Mouse (Mus musculus) heart, embryonic 11.5 days (tissue): Measurements from ENCODE around the gene Tubb5. TPM values are rescaled to one million over a fixed set of nuclear protein-coding genes. Genes with fewer than 3 reads are reported as not detected.

Experiments
- ATAC-seq: fragments of 200-750 bp; cut with Nextera tagmentation; replicated peaks from 2 replicates; pipeline ENCODE4 v1.8.0; 2017; ENCODE audit warnings: moderate library complexity; ENCODE audit not compliant: insufficient number of reproducible peaks, low FRiP score, low TSS enrichment
- H3K27ac ChIP-seq: fragments of 300-500 bp; sonication (generic); 2 replicates; pipeline ENCODE4 v1.5.1; 2014; ENCODE audit warnings: mild to moderate bottlenecking, low read depth, low read length
- H3K27me3 ChIP-seq: fragments of 300-500 bp; sonication (generic); 2 replicates; pipeline ENCODE4 v1.6.1; 2014; ENCODE audit warnings: mild to moderate bottlenecking, low read length, mixed read lengths; ENCODE audit not compliant: control insufficient read depth, insufficient read depth
- H3K36me3 ChIP-seq: fragments of 300-500 bp; sonication (generic); 2 replicates; pipeline ENCODE4 v1.6.1; 2014; ENCODE audit warnings: mild to moderate bottlenecking, low read length, moderate library complexity, mixed read lengths; ENCODE audit not compliant: control insufficient read depth, insufficient read depth
- H3K4me1 ChIP-seq: fragments of 300-500 bp; sonication (generic); 2 replicates; pipeline ENCODE4 v1.6.1; 2014; ENCODE audit warnings: low read length; ENCODE audit not compliant: control insufficient read depth, insufficient read depth
- H3K4me2 ChIP-seq: fragments of 300-500 bp; sonication (generic); 2 replicates; pipeline ENCODE4 v1.6.1; 2014; ENCODE audit warnings: mild to moderate bottlenecking, moderate library complexity
- H3K4me3 ChIP-seq: fragments of 300-500 bp; sonication (generic); 2 replicates; pipeline ENCODE4 v1.5.1; 2014; ENCODE audit warnings: low read depth, low read length
- H3K9ac ChIP-seq: fragments of 300-500 bp; sonication (generic); 2 replicates; pipeline ENCODE4 v1.6.1; 2014; ENCODE audit warnings: mild to moderate bottlenecking, low read depth, low read length, moderate library complexity
- H3K9me3 ChIP-seq: fragments of 300-500 bp; sonication (generic); replicated peaks from 2 replicates; pipeline ENCODE4 v1.6.1; 2016; ENCODE audit warnings: low read length; ENCODE audit not compliant: control insufficient read depth
- WGBS: fragments of 180-500 bp; shearing (Covaris S2); extraction: QIAGEN DNeasy Blood & Tissue Kit; methylation state at CpG from one replicate; pipeline ENCODE4 v1.1.7; 2014; ENCODE audit not compliant: insufficient replicate concordance; 5-methylcytosine and 5-hydroxymethylcytosine counted together
- polyA plus RNA-seq: library from polyadenylated mRNA; unstranded; fragments of >200 nt; fragmentation: Nextera tagmentation; extraction: Ambion mirVana; gene quantifications from 2 replicates; pipeline ENCODE4 v1.2.1, GENCODE M21; 2014

The Tubb5 gene
- polyA plus RNA-seq, 1 experiment from 2014 or later: 931 TPM

DNA sequence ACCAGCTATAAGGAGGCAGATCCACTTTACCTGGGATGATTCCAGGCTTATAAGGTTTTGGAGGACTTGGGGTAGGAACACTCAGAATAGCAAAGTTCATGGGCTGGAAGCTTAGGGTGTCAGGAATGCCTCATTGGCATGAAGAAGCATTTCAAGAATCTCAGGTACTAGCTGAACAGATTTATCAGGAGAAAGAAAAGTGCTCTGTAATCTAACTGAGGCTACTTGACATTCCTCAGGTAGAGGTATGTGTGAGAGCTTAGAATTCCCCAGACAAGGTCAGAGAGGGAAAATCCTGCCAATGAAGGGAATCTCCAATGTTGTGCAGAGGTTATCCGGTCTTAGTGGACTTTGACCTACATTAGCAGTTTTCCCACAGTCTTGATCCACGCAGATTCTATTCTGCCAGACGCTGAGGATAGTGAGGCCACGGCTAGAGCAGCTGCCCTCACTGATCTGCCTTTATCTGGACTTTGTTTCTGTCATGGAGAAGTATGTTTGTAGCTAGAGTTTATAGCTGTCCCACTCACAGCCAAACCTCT is 34.2 kb downstream of the Tubb5 start:
- H3K27me3 ChIP-seq: no peaks in the 10 kb centered on the region
- WGBS: 50% methylated on average over 4 of the region's 4 CpGs
- H3K36me3 ChIP-seq: no peaks in the 10 kb centered on the region
- H3K27ac ChIP-seq: no peak overlapping the region
- H3K4me3 ChIP-seq: no peak overlapping the region
- no peak overlapping the region for H3K9ac ChIP-seq
- no peak for ATAC-seq
- no peaks in the 10 kb centered on the region for H3K4me1 ChIP-seq
- no peaks in the 10 kb centered on the region for H3K9me3 ChIP-seq
- no peak overlapping the region for H3K4me2 ChIP-seq

DNA sequence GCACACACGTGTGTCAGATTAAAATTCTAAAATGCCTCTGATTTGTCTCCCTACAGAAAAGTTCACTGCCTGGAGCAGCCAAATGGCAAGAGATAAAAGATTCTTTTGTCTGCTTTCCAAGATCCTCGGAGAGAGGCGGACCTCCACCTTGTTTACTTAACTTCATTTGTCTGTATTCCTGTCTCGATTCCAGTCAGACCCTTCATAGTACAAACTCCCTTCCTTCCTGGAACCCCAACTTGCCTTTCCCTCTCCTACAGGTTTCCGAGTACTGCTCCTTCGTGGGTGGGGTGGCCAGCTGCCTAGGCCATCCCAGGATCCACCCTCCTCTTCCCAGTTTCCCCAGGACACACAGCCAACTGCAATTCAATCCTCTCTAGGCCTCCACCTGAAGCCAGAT is 35.1 kb downstream of the Tubb5 start:
- Histone ChIP-seq H3K4me3 (no peak overlapping the region), H3K27ac (no peak overlapping the region), H3K9ac (no peak overlapping the region), H3K36me3 (no peaks in the 10 kb centered on the region), H3K4me2 (no peak overlapping the region), H3K27me3 (no peaks in the 10 kb centered on the region), H3K9me3 (0 out of 2 replicates have a peak, but pooled peaks cover 2% of the 10 kb centered on the region), H3K4me1 (no peaks in the 10 kb centered on the region)
- WGBS: 56% methylated on average over 6 of the region's 6 CpGs
- no peak for ATAC-seq

DNA sequence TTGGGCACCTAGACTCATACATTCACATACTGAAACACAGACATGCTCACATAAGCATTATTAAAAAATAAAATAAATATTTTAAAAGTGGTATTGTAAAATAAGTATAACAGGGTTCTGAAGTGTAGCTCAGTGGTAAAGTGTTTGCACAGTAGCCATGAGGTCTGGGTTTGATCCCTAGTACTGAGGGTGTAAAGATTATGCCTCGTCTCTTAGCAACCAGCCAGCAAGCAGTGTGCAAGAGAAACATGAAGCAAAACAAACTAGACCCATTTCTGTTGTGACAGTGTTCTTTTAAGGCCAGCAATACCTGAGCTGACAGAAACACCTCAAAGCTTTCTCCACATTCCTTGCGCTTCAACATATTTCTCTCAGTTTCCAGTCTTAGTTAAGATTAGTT is 37.2 kb downstream of the Tubb5 start:
- ATAC-seq: no peak
- H3K4me3 ChIP-seq: no peak overlapping the region
- no peak overlapping the region for H3K4me2 ChIP-seq
- no peak overlapping the region for H3K9ac ChIP-seq
- no peaks in the 10 kb centered on the region for H3K27me3 ChIP-seq
- no peaks in the 10 kb centered on the region for H3K4me1 ChIP-seq
- WGBS: 73% methylated on average over 2 of the region's 2 CpGs
- H3K36me3 ChIP-seq: no peaks in the 10 kb centered on the region; the same call in 1 of the 2 replicates
- H3K9me3 ChIP-seq: 0 out of 2 replicates have a peak, but pooled peaks cover 2% of the 10 kb centered on the region
- no peak overlapping the region for H3K27ac ChIP-seq

- Histone ChIP-seq H3K27ac (no peak overlapping the region), H3K4me2 (no peak overlapping the region), H3K9ac (no peak overlapping the region), H3K9me3 (0 out of 2 replicates have a peak, but pooled peaks cover 2% of the 10 kb centered on the region), H3K4me1 (no peaks in the 10 kb centered on the region), H3K36me3 (no peaks in the 10 kb centered on the region; the same call in 1 of the 2 replicates), H3K4me3 (no peak overlapping the region), H3K27me3 (no peaks in the 10 kb centered on the region)
- ATAC-seq: no peak
- WGBS: 67% methylated on average over 5 of the region's 5 CpGs
Observed at GRCm38 (mm10) chr17:35796835-35797234, 41.3 kb downstream of the Tubb5 start.

GRCm38 (mm10) chr17:35795656-35796055 is 42.5 kb downstream of the Tubb5 start:
- no peak overlapping the region for H3K27ac ChIP-seq
- H3K4me2 ChIP-seq: no peak overlapping the region
- ATAC-seq: no peak
- H3K36me3 ChIP-seq: no peaks in the 10 kb centered on the region; the same call in 1 of the 2 replicates
- no peak overlapping the region for H3K9ac ChIP-seq
- H3K9me3 ChIP-seq: 0 out of 2 replicates have a peak, but pooled peaks cover 2% of the 10 kb centered on the region
- H3K27me3 ChIP-seq: no peaks in the 10 kb centered on the region
- no peaks in the 10 kb centered on the region for H3K4me1 ChIP-seq
- WGBS: 71% methylated on average over 6 of the region's 6 CpGs
- no peak overlapping the region for H3K4me3 ChIP-seq

DNA sequence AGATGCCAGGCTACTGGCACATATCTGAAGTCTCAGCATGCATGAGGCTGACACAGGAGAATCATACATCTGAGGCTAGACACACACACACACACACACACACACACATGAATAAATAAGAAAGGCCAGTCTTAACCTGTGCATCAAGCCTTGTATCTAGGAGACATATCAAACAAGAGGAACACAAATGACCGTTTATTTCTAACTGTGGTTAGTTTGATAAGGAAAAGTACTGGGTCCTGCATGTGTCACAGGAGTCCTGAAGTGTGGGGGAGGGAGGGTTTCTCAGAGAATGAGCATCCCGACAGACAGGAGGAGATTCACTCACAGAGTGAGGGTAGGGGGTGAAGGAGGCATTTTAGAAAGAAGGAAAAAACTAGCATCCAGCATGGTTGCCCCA is 43.0 kb downstream of the Tubb5 start:
- H3K4me3 ChIP-seq: no peak overlapping the region
- no peaks in the 10 kb centered on the region for H3K4me1 ChIP-seq
- no peak overlapping the region for H3K27ac ChIP-seq
- 30% methylated on average over 2 of the region's 2 CpGs for WGBS
- H3K9ac ChIP-seq: no peak overlapping the region
- H3K36me3 ChIP-seq: no peaks in the 10 kb centered on the region; the same call in 1 of the 2 replicates
- 0 out of 2 replicates have a peak, but pooled peaks cover 2% of the 10 kb centered on the region for H3K9me3 ChIP-seq
- no peak overlapping the region for H3K4me2 ChIP-seq
- no peak for ATAC-seq
- no peaks in the 10 kb centered on the region for H3K27me3 ChIP-seq

DNA sequence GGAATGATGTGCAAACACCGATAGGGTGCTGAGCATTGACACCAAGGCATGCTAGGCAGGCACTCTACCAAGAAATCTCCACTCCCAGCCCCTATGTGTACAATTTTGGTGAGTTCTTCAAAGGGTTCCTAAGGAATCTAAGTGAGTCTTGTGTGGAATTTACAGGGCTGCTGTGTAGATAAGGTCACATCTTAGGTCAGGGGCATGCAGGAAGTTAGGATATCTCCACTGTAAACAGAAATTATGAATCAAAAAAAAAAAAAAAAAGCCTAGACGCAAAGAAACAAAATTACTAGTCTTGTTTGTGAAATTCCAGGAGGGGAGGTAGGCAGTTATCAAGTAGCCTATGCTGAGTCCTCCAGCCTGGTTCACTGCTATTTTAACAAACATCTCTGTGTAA is 45.3 kb downstream of the Tubb5 start:
- Histone ChIP-seq H3K4me3 (no peak overlapping the region), H3K4me2 (no peak overlapping the region), H3K27ac (no peak overlapping the region), H3K9me3 (no peaks in the 10 kb centered on the region), H3K36me3 (no peaks in the 10 kb centered on the region; the same call in 1 of the 2 replicates), H3K4me1 (no peaks in the 10 kb centered on the region), H3K9ac (no peak overlapping the region), H3K27me3 (no peaks in the 10 kb centered on the region)
- no peak for ATAC-seq
- WGBS: 70% methylated on average over 2 of the region's 2 CpGs

DNA sequence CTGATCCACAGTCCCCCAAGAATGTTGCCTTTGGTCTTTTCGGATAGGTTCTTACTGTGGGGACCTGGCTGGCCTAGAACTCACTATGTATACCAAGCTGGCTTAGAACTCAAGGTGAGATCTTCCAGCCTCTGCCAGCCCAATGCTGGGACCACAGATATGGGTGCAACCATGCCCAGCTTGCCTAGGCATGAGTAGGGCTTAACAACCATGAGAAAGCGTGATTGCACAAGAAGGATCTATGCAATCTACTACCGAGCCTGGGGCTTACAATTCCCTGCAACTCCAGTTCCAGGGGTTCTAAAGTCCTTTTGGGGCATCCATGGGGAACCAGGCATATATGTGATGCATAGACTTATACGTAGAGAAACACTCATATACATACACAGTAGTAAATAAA is 47.2 kb downstream of the Tubb5 start:
- Histone ChIP-seq H3K9me3 (no peaks in the 10 kb centered on the region), H3K4me2 (no peak overlapping the region), H3K4me1 (no peaks in the 10 kb centered on the region)

GRCm38 (mm10) chr17:35788025-35788424 is 50.1 kb downstream of the Tubb5 start:
- no peak overlapping the region for H3K9ac ChIP-seq
- H3K36me3 ChIP-seq: no peaks in the 10 kb centered on the region
- H3K27ac ChIP-seq: no peak overlapping the region
- no peak overlapping the region for H3K4me3 ChIP-seq
- ATAC-seq: no peak
- H3K4me1 ChIP-seq: 0 out of 2 replicates have a peak, but pooled peaks cover 9% of the 10 kb centered on the region
- H3K4me2 ChIP-seq: no peak overlapping the region
- no peaks in the 10 kb centered on the region for H3K27me3 ChIP-seq
- WGBS: 72% methylated on average over 3 of the region's 3 CpGs
- no peaks in the 10 kb centered on the region for H3K9me3 ChIP-seq

More for the DNA sequence above, 47.2 kb downstream of the Tubb5 start:
- ATAC-seq: no peak
- no peak overlapping the region for H3K27ac ChIP-seq
- no peaks in the 10 kb centered on the region for H3K27me3 ChIP-seq
- no peak overlapping the region for H3K9ac ChIP-seq
- 80% methylated on average over 4 of the region's 4 CpGs for WGBS
- no peak overlapping the region for H3K4me3 ChIP-seq
- H3K36me3 ChIP-seq: no peaks in the 10 kb centered on the region
